Mouse (Mus musculus): ENCODE measurements around the gene Tfeb. TPM values are rescaled to one million over a fixed set of nuclear protein-coding genes. Genes with fewer than 3 reads are reported as not detected.

Tfeb gene
- total RNA-seq, 2 experiments from 2014 or later, result 11.8 to 17.4 TPM

- DNase-seq (ENCODE audit: extremely low spot score in 1 of 2, low spot score in 1 of 2), result no peak
These were observed 81.4 kb downstream of the Tfeb start for GRCm38 (mm10) chr17:47818038-47818725.

- no peak for DNase-seq (ENCODE audit: extremely low spot score in 1 of 2, low spot score in 1 of 2)
These were observed 84.5 kb downstream of the Tfeb start for GRCm38 (mm10) chr17:47821339-47821738.

DNA sequence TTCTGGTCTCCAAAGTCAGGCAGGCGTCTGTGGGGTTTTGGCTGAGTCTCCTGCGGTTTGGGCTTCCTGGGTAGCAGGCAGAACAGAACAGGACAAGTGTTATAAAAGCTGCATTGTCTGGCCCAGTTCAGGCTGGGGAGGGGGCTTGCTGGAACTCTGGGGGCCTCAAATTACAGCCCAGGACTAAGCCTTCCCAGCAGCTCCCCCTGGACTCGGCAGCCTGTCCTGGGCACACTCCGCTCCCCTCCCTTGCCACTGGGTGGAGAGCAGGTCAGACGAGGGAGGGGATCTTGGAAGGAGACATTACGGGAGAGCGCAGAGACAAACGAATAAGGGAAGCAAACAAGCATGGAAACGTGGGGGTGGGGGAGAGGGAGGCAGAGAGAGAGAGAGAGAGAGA, 94.3 kb downstream of the Tfeb start:
- DNase-seq (ENCODE audit: extremely low spot score in 1 of 2, low spot score in 1 of 2), result no peak

DNA sequence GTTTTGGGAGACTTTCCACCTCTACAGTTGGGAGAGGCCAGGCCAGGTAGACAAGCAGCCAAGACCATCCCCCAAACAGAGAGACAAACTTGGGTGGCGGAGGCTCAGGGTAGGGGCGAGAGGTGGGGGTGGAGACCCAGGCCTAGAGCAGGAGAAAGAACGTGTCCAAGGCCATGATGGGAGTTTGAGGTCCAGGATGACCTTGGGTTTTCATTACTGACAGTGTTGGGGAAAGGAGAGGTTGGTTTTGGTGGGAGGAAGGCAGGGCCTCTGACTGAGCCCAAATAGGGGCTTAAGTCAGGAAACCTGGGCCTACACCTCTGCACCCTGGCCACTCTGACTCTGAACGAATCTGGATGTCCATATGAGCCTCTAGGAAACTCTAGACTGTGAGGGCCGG, 94.9 kb downstream of the Tfeb start:
- DNase-seq (ENCODE audit: extremely low spot score in 1 of 2, low spot score in 1 of 2), result no peak

DNA sequence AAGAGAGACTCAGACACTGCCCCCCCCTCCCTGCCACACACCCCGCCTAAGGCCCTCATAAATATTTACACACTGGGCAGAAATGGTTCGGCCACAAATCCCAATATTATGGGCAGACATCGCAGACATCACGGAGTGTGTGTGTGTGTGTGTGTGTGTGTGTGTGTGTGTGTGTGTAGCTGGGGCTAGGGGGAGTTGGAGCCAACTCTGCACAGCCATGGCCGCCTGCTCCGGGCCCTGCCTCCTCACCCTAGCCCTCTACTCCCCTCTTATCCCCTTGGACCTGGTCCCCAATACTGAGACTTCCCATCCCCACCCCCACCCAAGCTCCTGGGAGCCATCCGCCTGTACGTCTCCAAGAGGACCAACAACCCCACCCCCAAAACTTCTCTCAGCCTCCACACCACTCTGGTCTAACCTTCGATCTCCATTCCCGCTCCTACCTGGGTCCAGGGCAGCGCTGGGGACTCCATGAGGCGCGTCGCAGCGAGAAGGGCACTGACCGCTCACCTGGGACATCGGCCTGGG, 95.7 kb downstream of the Tfeb start:
- DNase-seq (ENCODE audit: extremely low spot score in 1 of 2, low spot score in 1 of 2), result no peak

GRCm38 (mm10) chr17:47833029-47833627, 96.3 kb downstream of the Tfeb start:
- DNase-seq (ENCODE audit: extremely low spot score in 1 of 2, low spot score in 1 of 2), result no peak

- no peak for DNase-seq (ENCODE audit: extremely low spot score in 1 of 2, low spot score in 1 of 2)
These were observed 97.0 kb downstream of the Tfeb start for GRCm38 (mm10) chr17:47833628-47834481.

DNA sequence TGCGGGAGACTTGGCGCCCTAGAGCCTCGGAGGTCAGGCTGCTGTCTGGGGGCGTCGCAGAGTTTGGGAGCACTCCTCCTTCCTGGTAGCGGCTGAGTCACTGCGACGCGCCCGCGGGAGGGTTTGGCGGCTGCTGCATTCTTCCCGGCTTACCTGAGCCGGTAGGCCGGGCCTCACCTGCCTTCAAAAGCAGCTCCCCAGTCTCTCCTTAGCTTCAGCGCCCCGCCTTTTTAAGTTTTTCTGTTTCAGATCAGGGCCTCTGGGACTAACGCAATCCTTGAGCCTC, 97.6 kb downstream of the Tfeb start, which contains the start of gene Mdfi:
Gene Mdfi, minus strand, starts transcription at position 210 of the 286 bp plus-strand sequence.
- DNase-seq (ENCODE audit: extremely low spot score in 1 of 2, low spot score in 1 of 2), result no peak

- no peak for DNase-seq (ENCODE audit: extremely low spot score in 1 of 2, low spot score in 1 of 2)
These were observed 101.0 kb downstream of the Tfeb start for GRCm38 (mm10) chr17:47837808-47838207.

DNA sequence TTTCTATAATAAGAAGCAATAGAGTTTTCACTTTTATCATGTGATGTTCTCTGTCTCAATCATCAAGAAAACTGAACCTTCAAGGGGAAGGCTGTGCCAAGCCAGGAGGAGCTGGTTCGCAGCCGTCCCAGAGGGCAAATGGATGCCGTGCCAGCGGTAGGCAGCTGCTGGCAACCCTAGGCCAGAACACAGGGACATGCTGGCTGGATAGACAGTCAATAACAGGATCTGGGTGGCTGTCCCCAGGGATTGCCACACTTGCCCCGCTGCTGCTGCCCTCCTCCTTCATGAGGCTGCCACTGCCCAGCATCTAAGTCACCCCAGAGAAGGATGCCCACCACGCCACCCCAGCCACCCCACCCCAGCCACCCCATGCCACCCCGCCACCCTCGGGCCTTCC, 104.7 kb downstream of the Tfeb start:
- DNase-seq (ENCODE audit: extremely low spot score in 1 of 2, low spot score in 1 of 2), result no peak

Other genes starting within 250 kb of the Tfeb start
- gene Taf8, start 234.7 kb upstream of the Tfeb start, total RNA-seq (2021), result 10 to 100 TPM; 15.9 to 19.1 TPM
- gene Ccnd3, start 232.0 kb upstream of the Tfeb start, total RNA-seq (2021), result 10 to 100 TPM; 30.2 to 39.9 TPM
- gene Bysl, start 125.5 kb upstream of the Tfeb start, total RNA-seq (2021), result 10 to 100 TPM; 18.4 to 19.1 TPM
- 10 to 100 TPM; 28.7 to 29.8 TPM for gene Med20, start 125.4 kb upstream of the Tfeb start, total RNA-seq (2021)
- 1 to 10 TPM; 5.2 to 5.5 TPM for gene Gm20517, start 125.4 kb upstream of the Tfeb start, total RNA-seq (2021)
- 10 to 100 TPM in 1 of 2 experiments, 1 to 10 TPM in 1; 9.7 to 14.7 TPM for gene Usp49, start 106.3 kb upstream of the Tfeb start, total RNA-seq (2021)
- gene Tomm6, start 48.6 kb upstream of the Tfeb start, total RNA-seq (2021), result 100 to 1,000 TPM; 207 to 228 TPM
- gene Frs3, start 48.0 kb upstream of the Tfeb start, total RNA-seq (2021), result 10 to 100 TPM; 19.8 to 27.7 TPM
- 1 to 10 TPM; 2.9 to 4.5 TPM for gene Gm21981, start 42.6 kb upstream of the Tfeb start, total RNA-seq (2021)
- gene Prickle4, start 42.3 kb upstream of the Tfeb start, total RNA-seq (2021), result 1 to 10 TPM; 1.5 to 5.3 TPM
- gene Pgc, start 10.2 kb upstream of the Tfeb start, total RNA-seq (2021), result not detected
- gene Mdfi, start 97.7 kb downstream of the Tfeb start, total RNA-seq (2021), result 1 to 10 TPM; 1.4 to 1.5 TPM
- gene Foxp4, start 187.6 kb downstream of the Tfeb start, total RNA-seq (2021), result 10 to 100 TPM; 40.3 to 50.2 TPM